Mouse (Mus musculus) activated CD4-positive, CD25-positive, alpha-beta regulatory T cell, adult 4 months (primary cell): ENCODE data around the gene Vmn2r14. TPM values are rescaled to one million over a fixed set of nuclear protein-coding genes. Genes with fewer than 3 reads are reported as not detected.
"Not testable (repeated sequence)": the region's sequence is repeated elsewhere in the genome, so short reads cannot be mapped to it uniquely, and the experiment has no call there.

ENCODE experiments used
- ATAC-seq: one replicate; pipeline ENCODE4 v1.8.0; 2017
- polyA plus RNA-seq, 2 experiments: library from polyadenylated mRNA; unstranded; fragments of 100-300 nt; shearing (Covaris generic); gene quantifications; one replicate each; pipeline ENCODE4 v1.2.1; 2017

Vmn2r14 gene
- polyA plus RNA-seq, result not detected

- ATAC-seq, result no peak
Measured at GRCm38 (mm10) chr5:109224608-109225007, at the start of gene Vmn2r14. TSS of gene Vmn2r14 (minus strand) at chr5:109224708.

- not testable (repeated sequence) for ATAC-seq
Measured at GRCm38 (mm10) chr5:109192099-109192498, 32.4 kb downstream of the Vmn2r14 start, which contains the start of gene Vmn2r13. TSS of gene Vmn2r13 (minus strand) at chr5:109192199.

GRCm38 (mm10) chr5:109166851-109167250 lies 57.7 kb downstream of the Vmn2r14 start:
- not testable (repeated sequence) for ATAC-seq

Other genes starting within 250 kb of the Vmn2r14 start
- not detected for gene Vmn2r10, start 218.2 kb downstream of the Vmn2r14 start, polyA plus RNA-seq
- not detected for gene Vmn2r11, start 165.1 kb downstream of the Vmn2r14 start, polyA plus RNA-seq
- not detected for gene Vmn2r12, start 126.8 kb downstream of the Vmn2r14 start, polyA plus RNA-seq
- not detected for gene Vmn2r13, start 32.5 kb downstream of the Vmn2r14 start, polyA plus RNA-seq
- gene Vmn2r15, start 72.9 kb upstream of the Vmn2r14 start, polyA plus RNA-seq, result not detected
- gene Vmn2r16, start 105.5 kb upstream of the Vmn2r14 start, polyA plus RNA-seq, result not detected
- gene Vmn2r17, start 195.0 kb upstream of the Vmn2r14 start, polyA plus RNA-seq, result not detected